Mouse (Mus musculus): ENCODE results near the gene Tenm2. TPM values are rescaled to one million over a fixed set of nuclear protein-coding genes. Genes with fewer than 3 reads are reported as not detected.

The Tenm2 gene
- polyA plus RNA-seq, 1 experiment from 2014 or later: 18.3 TPM

GRCm38 (mm10) chr11:35979733-35980410 lies 1255.9 kb downstream of the Tenm2 start:
- no peaks in the 10 kb centered on the region for H3K9me3 ChIP-seq
- peak overlapping the region; percentile 90 for H3K4me2 ChIP-seq (replicated peaks)
- peaks cover 48% of the 10 kb centered on the region for H3K27me3 ChIP-seq
- peak; percentile 70 for ATAC-seq (ENCODE audit: low FRiP score, low read depth)
- WGBS: under 1% methylated on average over 47 of the region's 66 CpGs
- H3K36me3 ChIP-seq: no peaks in the 10 kb centered on the region
- H3K4me1 ChIP-seq: peaks cover 38% of the 10 kb centered on the region
- H3K4me3 ChIP-seq: peak overlapping the region; percentile 85
- H3K9ac ChIP-seq (replicated peaks): peak overlapping the region; percentile 90
- H3K27ac ChIP-seq (replicated peaks): 0 out of 2 replicates have a peak overlapping the region, but pooled peaks have one; percentile 10

GRCm38 (mm10) chr11:35979266-35979732 lies 1256.5 kb downstream of the Tenm2 start:
- ATAC-seq (ENCODE audit: low FRiP score, low read depth): no peak
- H3K36me3 ChIP-seq: no peaks in the 10 kb centered on the region
- no peaks in the 10 kb centered on the region for H3K9me3 ChIP-seq
- H3K4me3 ChIP-seq: peak overlapping the region; percentile 85
- H3K4me2 ChIP-seq (replicated peaks): peak overlapping the region; percentile 90
- H3K4me1 ChIP-seq: peaks cover 40% of the 10 kb centered on the region
- peak overlapping the region; percentile 90 for H3K9ac ChIP-seq (replicated peaks)
- peaks cover 52% of the 10 kb centered on the region for H3K27me3 ChIP-seq
- WGBS: 3% methylated on average over 12 of the region's 12 CpGs
- no peak overlapping the region for H3K27ac ChIP-seq (replicated peaks)

DNA sequence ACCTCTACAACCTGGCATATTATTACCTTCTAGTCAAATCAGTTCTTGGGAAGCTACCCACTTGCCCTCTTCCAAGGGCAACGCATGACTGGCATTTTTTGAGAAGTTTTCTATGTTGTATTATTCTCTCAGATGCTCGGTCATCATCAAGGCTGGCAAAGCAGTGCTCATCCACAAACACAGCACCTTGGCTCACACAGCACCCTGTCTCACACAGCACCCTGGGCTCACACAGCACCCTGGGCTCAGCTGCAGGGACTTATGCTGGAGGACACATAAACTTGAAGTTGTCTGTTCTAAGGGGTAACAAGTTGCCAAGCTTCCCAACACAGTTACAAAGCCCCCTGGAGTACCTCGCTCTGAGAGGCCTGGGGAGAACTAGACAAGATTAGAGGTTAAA lies 1258.0 kb downstream of the Tenm2 start:
- no peak overlapping the region for H3K27ac ChIP-seq (replicated peaks)
- no peaks in the 10 kb centered on the region for H3K9me3 ChIP-seq
- WGBS: 85% methylated on average over 3 of the region's 3 CpGs
- no peak overlapping the region for H3K9ac ChIP-seq (replicated peaks)
- H3K4me3 ChIP-seq: 0 out of 2 replicates have a peak overlapping the region, but pooled peaks have one; percentile 2
- peaks cover 55% of the 10 kb centered on the region for H3K4me1 ChIP-seq
- peak overlapping the region; percentile 90 for H3K4me2 ChIP-seq (replicated peaks)
- no peaks in the 10 kb centered on the region for H3K36me3 ChIP-seq
- ATAC-seq (ENCODE audit: low FRiP score, low read depth): no peak
- peaks cover 48% of the 10 kb centered on the region for H3K27me3 ChIP-seq

GRCm38 (mm10) chr11:35977096-35977495 lies 1258.7 kb downstream of the Tenm2 start:
- Histone ChIP-seq H3K9ac (replicated peaks) (no peak overlapping the region; the same call in 1 of the 2 replicates), H3K4me2 (replicated peaks) (peak overlapping the region; percentile 26), H3K4me3 (peak overlapping the region; percentile 9; the same call in 1 of the 2 replicates), H3K27me3 (peaks cover 44% of the 10 kb centered on the region), H3K36me3 (no peaks in the 10 kb centered on the region), H3K9me3 (no peaks in the 10 kb centered on the region), H3K27ac (replicated peaks) (no peak overlapping the region; the same call in 1 of the 2 replicates), H3K4me1 (peaks cover 62% of the 10 kb centered on the region)
- no peak for ATAC-seq (ENCODE audit: low FRiP score, low read depth)
- WGBS: 32% methylated on average over 6 of the region's 6 CpGs

- Histone ChIP-seq H3K27ac (replicated peaks) (no peak overlapping the region; the same call in none of the 2 replicates), H3K27me3 (peaks cover 37% of the 10 kb centered on the region), H3K4me3 (no peak overlapping the region), H3K36me3 (no peaks in the 10 kb centered on the region), H3K9me3 (no peaks in the 10 kb centered on the region), H3K9ac (replicated peaks) (no peak overlapping the region), H3K4me2 (replicated peaks) (0 out of 2 replicates have a peak overlapping the region, but pooled peaks have one; percentile 26), H3K4me1 (peaks cover 63% of the 10 kb centered on the region)
- no peak for ATAC-seq (ENCODE audit: low FRiP score, low read depth)
- 10% methylated on average over 6 of the region's 6 CpGs for WGBS
Measured at GRCm38 (mm10) chr11:35976482-35976881, 1259.3 kb downstream of the Tenm2 start.

DNA sequence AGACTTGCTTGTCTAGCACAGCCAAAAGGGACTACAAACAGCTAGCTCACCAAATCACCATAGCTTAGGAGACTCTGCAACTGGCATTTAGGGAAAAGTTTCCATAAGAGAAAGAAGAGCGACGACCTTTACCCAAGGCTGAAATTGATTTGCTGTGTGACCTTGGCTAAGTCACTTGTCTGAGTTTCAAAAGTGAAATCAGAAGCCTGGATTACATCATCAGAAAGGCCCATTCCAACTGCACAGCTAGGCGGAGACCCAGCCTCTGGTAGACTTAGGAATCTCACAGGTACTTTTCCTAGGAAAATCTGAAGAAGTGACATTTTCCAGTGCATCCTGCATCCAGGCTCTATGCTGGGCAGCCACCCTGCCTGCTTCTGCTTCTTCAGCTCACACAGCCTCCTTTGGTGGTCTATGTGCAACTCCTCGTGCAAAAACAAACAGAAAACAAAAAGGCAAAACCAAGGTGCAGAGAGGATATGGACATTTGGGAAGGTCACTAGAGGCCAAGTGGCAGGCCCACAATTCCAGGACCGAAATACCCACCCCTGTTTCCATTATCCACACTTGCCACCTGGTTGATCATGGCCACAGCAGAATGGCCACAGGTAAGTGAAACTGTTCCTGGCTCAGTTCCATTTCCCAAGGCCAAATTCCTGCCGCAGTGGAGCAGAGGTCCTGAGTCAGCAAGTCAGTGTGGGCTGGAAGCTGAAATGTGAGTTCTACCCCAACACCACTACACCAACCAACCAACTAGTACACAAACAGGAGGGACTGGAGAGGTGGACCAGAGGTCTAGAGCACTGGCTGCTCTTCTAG lies 1260.9 kb downstream of the Tenm2 start:
- no peak overlapping the region for H3K9ac ChIP-seq (replicated peaks)
- WGBS: 82% methylated on average over 6 of the region's 6 CpGs
- H3K4me3 ChIP-seq: no peak overlapping the region
- ATAC-seq (ENCODE audit: low FRiP score, low read depth): no peak
- no peaks in the 10 kb centered on the region for H3K36me3 ChIP-seq
- peaks cover 63% of the 10 kb centered on the region for H3K4me1 ChIP-seq
- no peak overlapping the region for H3K4me2 ChIP-seq (replicated peaks)
- peaks cover 32% of the 10 kb centered on the region for H3K27me3 ChIP-seq
- H3K9me3 ChIP-seq: no peaks in the 10 kb centered on the region
- H3K27ac ChIP-seq (replicated peaks): no peak overlapping the region

DNA sequence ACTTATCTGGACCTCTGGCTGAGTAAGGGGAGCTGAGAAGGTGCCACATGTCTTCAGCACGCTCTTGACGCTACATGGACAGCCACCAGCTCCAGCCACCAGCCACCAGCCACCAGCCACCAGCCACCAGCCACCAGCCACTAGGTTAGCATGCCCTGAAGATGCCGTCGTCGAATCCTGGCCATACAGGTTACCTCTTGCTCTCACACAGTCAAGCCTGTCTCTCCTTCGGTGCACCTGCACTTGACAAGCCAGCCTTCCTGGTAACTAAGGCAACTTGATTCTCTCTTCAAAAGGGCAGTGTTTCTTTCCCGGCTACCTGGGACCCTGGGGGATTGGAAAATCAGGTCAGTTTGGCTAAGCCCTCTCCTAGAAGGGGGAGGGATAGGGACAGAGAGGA lies 1262.6 kb downstream of the Tenm2 start:
- Histone ChIP-seq H3K9ac (replicated peaks) (no peak overlapping the region), H3K27ac (replicated peaks) (peak overlapping the region; percentile 64), H3K4me2 (replicated peaks) (peak overlapping the region; percentile 31), H3K9me3 (no peaks in the 10 kb centered on the region), H3K4me3 (no peak overlapping the region), H3K27me3 (peaks cover 22% of the 10 kb centered on the region), H3K4me1 (peaks cover 48% of the 10 kb centered on the region), H3K36me3 (no peaks in the 10 kb centered on the region)
- ATAC-seq (ENCODE audit: low FRiP score, low read depth): no peak
- WGBS: 20% methylated on average over 7 of the region's 7 CpGs

DNA sequence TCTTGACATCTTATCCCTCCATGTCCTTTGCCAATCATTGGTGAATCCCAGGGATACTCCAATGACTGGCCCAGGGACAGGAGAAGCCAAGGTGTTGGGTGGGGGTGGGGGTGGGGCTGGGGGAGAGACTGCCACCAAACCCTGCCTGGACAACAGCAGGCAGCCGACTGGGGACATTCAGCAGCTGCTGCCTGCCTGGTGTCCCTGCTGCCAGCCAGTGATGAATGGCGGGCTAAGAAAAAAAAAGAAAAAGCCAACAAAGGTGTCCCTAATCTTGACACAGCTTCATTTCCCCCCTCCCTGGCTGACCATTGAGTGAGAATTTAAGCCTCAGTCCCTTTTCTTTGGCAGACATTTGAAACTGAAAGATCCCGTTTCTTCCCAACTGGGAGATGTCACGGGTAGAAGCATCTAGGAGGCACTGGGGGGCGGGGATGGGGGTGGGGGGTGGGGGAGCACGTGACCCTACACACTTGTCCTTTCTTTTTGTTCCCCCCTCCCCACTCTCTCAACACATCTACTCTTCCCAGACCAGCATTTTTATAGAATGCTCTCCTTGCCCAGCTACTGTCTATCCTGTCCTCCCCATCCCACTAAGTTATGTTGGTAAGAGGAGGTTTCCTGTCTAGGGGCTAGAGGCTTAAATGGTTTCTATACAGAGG lies 1263.4 kb downstream of the Tenm2 start:
- Histone ChIP-seq H3K4me3 (no peak overlapping the region), H3K27ac (replicated peaks) (peak overlapping the region; percentile 64), H3K36me3 (no peaks in the 10 kb centered on the region), H3K27me3 (peaks cover 17% of the 10 kb centered on the region; the same call in 1 of the 2 replicates), H3K9me3 (no peaks in the 10 kb centered on the region), H3K9ac (replicated peaks) (no peak overlapping the region), H3K4me2 (replicated peaks) (peak overlapping the region; percentile 31), H3K4me1 (peaks cover 44% of the 10 kb centered on the region)
- peak; percentile 75 for ATAC-seq (ENCODE audit: low FRiP score, low read depth)
- 7% methylated on average over 6 of the region's 6 CpGs for whole genome bisulfite sequencing

- 91% methylated on average over 19 of the region's 19 CpGs for WGBS
- Histone ChIP-seq H3K27ac (replicated peaks) (no peak overlapping the region), H3K9me3 (no peaks in the 10 kb centered on the region), H3K4me3 (no peak overlapping the region), H3K4me2 (replicated peaks) (no peak overlapping the region), H3K9ac (replicated peaks) (no peak overlapping the region), H3K36me3 (no peaks in the 10 kb centered on the region), H3K4me1 (peaks cover 30% of the 10 kb centered on the region), H3K27me3 (0 out of 2 replicates have a peak, but pooled peaks cover 7% of the 10 kb centered on the region)
- ATAC-seq (ENCODE audit: low FRiP score, low read depth): no peak
Measured at GRCm38 (mm10) chr11:35970806-35971705, 1264.7 kb downstream of the Tenm2 start.

DNA sequence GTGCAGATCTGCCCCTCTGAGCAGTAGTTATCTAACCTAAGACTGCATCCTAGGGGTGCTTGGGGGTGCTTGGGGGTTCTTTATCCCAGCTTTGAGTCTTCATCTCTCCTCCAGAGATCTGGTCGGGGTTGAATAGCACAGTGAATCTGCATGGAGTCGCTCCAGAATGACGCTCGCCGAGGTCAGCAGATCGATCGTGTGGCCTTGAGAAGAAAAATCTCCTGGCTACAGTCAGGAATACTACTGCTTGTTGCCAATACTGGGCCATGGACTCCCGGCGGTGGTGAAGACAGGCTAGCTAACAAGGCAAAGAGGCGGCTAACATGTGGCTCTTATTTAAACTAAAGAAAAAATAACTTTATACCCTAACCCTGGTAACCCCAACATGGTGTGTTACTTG lies 1267.5 kb downstream of the Tenm2 start:
- Histone ChIP-seq H3K4me1 (peaks cover 17% of the 10 kb centered on the region), H3K9ac (replicated peaks) (no peak overlapping the region), H3K27me3 (no peaks in the 10 kb centered on the region), H3K36me3 (no peaks in the 10 kb centered on the region), H3K27ac (replicated peaks) (no peak overlapping the region), H3K9me3 (no peaks in the 10 kb centered on the region), H3K4me2 (replicated peaks) (no peak overlapping the region), H3K4me3 (no peak overlapping the region)
- ATAC-seq (ENCODE audit: low FRiP score, low read depth): no peak
- 95% methylated on average over 10 of the region's 10 CpGs for WGBS

DNA sequence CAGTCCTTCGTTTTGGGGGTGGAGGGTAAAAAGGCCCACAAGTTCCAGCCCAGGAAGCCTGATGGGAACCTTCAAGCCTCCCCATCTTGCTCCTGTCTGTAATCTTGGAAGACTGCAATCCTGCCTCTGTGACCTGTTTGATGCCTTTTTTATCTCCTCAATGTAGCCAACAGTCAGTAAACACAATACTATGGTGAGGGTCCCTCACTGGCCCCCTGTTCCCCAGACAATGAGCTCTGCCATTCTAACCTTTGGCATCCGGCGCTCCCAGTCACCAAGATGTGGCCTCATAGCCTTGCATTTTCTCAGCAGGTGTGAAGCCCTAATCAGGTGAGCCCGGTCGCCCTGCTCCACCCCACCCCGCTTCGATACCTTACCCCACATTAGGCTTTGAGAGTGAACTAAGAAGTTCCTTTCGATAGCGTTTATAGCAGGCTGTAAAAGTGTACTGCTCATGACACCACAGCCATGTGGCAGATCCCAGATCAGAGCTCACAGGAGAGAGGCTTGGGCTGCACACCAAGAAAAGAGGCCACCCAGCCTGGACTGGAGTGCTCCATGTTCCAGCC lies 1271.7 kb downstream of the Tenm2 start:
- Histone ChIP-seq H3K9ac (replicated peaks) (no peak overlapping the region), H3K4me3 (no peak overlapping the region), H3K27me3 (no peaks in the 10 kb centered on the region), H3K9me3 (no peaks in the 10 kb centered on the region), H3K4me2 (replicated peaks) (no peak overlapping the region), H3K36me3 (no peaks in the 10 kb centered on the region), H3K4me1 (peaks cover 3% of the 10 kb centered on the region), H3K27ac (replicated peaks) (no peak overlapping the region)
- WGBS: 82% methylated on average over 9 of the region's 9 CpGs
- ATAC-seq (ENCODE audit: low FRiP score, low read depth): no peak
